Mouse (Mus musculus): ENCODE data around the gene Ciita.

DNA sequence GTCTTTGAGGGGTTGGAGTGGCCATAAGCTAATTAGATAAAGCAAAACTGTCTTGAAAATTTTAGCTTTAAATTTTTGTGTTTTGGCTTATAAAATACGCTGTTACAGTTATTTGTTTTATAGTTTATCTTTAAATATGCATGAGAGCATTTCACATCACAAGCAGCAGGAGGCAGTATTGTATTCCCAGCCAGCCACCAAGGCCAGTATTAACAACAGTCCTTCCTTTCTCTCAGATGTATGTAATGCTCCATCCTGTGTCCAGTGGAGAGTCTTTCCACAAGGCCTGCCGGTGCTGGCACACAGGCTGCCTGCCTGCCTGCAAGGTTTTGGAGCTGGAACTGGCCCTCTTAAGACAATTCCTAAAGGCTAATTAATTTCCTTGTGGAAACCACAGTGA lies 92.0 kb downstream of the Ciita start:
- TF ChIP-seq POLR2A (IDR thresholded peaks at IDR 0.05; ENCODE audit: control insufficient read depth, extremely low read depth, insufficient read depth, low read length, poor library complexity) (no peak), CTCF (IDR thresholded peaks at IDR 0.05; ENCODE audit: borderline replicate concordance, control insufficient read depth, extremely low read depth, insufficient read depth, low read length, poor library complexity) (peak; percentile 38; the same call in 1 of the 2 replicates)
